Mouse (Mus musculus) erythroblast, embryonic 14.5 days (primary cell): ENCODE results near the gene Magi2.

Experiments
- GATA1 ChIP-seq: IDR thresholded peaks from 2 replicates; pipeline ENCODE4 v1.6.1; 2012; ENCODE audit warnings: low read length, inconsistent platforms, mixed read lengths
- TAL1 ChIP-seq: IDR thresholded peaks from 3 replicates; pipeline ENCODE4 v1.6.1; 2012; ENCODE audit warnings: low read length, inconsistent platforms, mixed read lengths

DNA sequence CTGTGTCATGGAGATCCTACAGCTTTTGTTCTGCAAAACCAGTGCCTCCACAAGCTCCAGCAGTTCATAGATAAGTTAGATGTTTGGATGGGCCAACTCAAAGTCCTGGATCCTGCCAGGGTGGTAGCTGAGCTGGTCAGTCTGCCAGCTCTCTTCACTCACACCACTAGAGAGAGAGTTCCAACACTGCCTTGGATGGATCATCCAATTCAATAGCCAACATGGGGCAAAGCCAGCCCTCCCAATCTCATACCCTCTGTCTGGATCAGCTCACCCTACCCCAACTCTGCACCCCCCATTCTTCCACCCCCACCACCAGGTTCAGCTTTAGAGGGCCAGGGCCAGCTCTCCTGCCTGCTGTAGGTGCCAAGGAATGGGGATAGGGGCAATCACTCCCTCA lies 235.7 kb downstream of the Magi2 start:
- TF ChIP-seq TAL1 (no peak), GATA1 (no peak)
